Mouse (Mus musculus) liver, adult (tissue): Measurements from ENCODE around the gene Zc3hc1.
A peak's percentile ranks its signal among the peaks of the same experiment; 100 is the strongest.

Experiments used
- GATA4 ChIP-seq: IDR thresholded peaks from 2 replicates; pipeline ENCODE4 v1.6.1; 2014; ENCODE audit warnings: mild to moderate bottlenecking, low read length; ENCODE audit not compliant: insufficient replicate concordance

The Zc3hc1 gene

DNA sequence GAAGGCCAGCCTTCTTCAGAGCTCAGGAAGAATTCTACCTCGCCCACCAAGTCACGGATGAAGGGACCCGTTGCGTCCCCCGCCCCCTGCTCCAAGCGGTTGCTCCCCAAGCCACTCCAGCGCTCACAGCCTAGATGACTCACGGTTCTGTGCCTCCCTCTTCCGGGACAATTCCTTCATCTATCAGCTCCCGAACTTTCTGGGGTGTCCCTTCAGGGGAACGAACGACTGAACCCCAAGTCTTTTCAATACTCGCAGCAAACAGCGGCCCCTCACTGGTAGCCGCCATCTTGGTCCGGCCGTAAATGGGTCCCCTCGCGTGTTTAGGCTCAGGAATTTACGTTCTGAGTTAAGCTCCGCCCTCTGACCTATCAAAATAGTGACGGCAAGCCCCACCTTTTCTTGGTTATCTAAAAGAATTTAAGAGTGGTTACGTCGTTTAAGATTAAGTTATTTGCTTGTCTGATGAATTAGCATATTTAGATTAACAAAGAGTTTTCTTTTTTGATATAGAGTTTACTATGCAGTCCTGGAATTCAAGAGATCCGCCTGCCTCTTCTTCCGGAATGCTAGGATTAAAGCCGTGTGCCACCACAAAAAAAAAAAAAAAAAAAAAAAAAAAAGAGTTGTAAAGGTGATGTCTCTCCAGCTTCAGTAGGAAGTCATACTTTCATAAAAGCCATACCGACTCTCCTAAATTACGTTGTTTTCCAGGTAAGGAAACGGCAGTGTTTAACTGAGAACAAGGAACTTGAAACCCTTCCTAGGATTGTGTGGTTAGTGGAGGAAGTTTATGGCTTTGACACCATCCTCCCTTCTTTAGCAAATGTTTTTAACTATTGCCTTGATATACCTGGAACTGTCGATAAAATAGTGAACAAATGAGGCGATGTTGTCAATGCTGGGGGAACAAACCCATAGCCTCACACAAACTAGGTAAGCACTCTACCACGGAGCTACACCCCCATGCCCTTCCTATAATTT is at the start of gene Zc3hc1:
Zc3hc1 (minus strand) TSS at position 315 of the 984 bp plus-strand sequence.
- TF ChIP-seq GATA4 = no peak; the same call in 1 of the 2 replicates

DNA sequence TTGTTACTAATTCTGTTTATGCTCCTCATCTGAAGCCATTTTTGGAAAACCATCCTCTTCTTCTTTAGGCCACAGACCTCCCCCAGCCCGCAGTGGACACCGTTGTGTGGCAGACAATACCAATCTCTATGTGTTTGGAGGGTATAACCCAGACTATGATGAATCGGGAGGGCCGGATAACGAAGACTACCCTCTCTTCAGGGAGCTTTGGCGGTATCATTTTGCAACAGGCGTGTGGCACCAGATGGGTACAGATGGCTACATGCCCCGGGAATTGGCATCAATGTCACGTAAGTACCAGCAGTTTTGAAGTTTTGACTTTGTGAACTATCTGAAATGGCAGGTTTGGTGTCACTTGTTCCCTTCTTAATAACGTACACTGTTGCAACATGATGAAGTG is 48.7 kb upstream of the Zc3hc1 start:
- no peak for TF ChIP-seq GATA4

DNA sequence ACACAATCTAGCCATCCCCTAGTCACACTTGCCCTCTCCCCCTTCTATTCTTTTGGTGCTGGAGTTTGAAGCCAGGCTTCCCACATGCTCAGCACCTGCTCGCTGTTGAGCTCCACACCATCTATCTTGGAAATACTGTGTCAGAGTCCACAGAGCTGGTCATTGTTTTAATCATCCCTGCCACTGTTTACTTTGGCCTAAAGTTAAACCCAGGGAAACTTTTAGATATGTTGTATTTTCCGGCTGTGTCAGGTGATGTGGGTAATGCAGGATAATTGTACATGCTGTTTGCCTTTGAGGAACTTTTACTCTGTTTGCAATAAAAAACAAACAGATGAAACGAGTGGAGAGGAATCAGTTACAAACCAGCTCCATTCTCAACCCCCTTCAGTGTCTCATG is 46.2 kb upstream of the Zc3hc1 start:
- TF ChIP-seq GATA4 = no peak

DNA sequence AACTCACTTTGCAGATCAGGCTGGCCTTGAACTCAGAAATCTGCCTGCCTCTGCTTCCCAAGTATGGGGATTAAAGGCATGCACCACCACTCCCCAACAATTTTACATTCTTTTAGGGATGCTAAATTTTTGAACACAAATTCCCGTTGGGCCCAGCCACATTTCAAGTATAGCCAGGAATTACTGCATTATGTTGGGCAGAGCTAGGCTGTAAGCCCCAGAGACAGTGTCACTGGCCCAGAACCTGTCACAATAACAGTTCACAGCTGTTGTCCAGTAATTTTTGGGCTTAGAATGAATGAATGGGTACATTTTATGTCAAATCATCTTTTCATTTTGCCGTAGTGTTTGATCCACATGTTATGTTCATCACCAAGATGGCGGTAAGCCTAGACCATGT is 45.6 kb upstream of the Zc3hc1 start:
- no peak for TF ChIP-seq GATA4

DNA sequence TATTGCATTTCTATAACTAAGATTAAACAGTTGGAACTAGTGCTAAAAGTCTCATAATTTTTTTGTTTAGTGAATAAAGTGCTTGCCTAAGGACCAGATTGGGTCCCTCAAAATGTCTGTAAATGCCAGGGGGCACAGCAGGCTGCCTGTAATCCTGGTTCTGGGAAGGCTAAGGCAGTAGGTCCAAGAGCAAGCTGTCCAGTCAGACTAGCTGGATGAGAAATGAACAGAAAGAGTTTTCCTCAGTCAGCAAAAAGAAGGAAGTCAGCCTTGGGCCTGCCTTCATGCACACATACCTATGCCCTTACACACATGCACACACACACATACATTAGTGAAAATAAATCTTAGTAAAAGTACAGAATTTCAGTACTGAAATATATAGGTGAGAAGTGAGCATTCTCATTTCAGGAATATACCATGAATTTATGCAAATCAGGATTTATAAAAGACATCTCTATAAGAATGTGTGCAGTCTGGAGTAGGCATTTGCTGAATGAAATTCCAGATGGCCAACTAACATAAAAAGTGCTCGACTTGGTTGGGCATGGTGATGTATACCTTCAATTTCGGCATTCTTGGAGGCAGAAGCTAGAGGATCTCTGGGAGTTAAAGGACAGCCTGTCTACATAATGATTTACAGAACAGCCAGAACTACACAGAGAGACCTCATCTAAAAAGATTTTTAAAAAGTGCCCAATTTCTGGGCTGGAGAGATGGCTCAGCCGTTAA is 41.8 kb upstream of the Zc3hc1 start:
- no peak for TF ChIP-seq GATA4

DNA sequence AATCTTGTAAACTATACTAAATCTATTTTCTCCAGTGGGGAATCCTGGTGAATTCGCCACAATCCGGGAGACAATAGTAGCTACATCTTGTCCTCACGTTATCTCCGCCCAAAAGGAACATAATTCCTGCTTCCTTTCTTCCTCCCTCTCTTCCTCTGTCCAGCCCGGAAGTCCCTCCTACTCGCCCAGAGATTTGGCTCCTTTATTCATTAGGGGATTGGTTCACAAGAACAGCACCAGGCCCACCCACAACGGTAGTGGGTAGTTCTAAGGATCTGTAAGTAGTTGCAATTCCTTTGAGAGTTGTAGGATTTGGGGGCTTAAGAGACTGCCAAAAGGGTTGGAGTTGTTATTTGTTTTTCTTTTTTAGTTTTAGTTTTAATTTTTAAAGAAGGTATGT is 26.0 kb upstream of the Zc3hc1 start:
- no peak for TF ChIP-seq GATA4

DNA sequence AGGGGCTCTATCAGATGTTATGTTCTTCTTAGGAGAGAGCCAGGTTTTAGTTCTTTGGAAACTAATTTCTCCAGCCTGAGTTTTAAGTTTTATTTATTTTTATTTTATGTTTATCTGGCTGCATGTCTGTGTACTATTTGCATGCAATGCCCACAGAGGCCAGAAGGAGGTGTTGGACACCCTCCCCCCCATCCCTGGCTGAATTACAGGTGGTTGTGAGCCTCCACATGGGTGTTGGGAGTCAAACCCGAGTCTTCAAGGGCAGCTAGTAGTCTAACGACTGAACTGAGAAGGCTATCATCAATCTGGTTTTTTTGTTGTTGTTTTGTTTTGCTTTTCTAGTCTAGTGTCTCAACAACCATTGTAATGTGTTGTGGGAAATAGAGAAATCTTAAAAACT is 25.3 kb upstream of the Zc3hc1 start:
- no peak for TF ChIP-seq GATA4

DNA sequence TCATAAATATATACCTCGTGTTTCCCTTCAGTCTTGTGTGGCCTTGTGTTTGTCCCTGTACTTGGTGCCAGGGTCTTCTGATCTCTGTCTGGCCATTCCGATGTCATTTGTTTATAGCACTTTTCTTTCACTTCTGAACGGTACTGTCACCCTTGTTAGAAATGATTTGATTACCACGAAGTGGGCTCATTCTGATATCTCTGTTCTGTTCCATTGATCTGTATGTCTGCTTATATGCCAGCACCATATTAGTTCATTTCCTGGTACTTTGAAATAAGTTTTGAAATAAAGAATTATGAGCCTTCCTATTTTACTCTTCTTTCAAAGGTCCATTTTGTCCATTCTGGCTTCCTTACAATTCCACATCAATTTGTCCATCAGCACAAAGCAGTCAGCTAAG is 20.5 kb upstream of the Zc3hc1 start:
- no peak for TF ChIP-seq GATA4

DNA sequence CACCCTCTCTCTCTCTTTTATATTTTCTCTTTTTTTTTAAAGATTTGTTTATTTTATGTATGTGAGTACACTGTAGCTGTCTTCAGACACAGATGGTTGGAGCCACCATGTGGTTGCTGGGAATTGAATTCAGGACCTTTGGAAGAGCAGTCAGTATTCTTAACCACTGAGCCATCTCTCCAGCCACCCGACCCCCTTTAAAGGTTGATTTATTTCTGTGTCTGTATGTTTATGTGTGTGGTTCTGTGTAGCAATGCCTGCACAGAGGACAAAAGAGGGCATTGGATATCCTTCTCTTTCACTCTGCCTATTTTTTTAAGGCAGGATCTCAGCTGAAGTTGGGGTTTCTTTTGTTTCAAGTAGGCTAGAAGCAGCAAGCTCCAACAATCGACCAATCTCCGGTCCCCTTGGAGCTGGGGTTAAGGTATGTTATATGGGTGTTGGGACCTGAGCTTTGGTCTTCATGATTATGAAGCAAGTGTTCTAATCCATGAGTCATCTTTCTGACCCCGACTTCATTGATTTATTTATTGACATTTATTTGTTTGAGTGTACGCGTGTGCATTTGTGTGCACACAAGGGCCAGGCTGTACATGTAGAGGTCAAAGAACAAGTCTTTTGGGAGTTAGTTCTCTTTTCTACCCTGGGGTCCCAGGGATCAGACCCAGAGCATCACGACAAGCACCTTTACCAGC is 18.7 kb upstream of the Zc3hc1 start:
- TF ChIP-seq GATA4 = no peak

DNA sequence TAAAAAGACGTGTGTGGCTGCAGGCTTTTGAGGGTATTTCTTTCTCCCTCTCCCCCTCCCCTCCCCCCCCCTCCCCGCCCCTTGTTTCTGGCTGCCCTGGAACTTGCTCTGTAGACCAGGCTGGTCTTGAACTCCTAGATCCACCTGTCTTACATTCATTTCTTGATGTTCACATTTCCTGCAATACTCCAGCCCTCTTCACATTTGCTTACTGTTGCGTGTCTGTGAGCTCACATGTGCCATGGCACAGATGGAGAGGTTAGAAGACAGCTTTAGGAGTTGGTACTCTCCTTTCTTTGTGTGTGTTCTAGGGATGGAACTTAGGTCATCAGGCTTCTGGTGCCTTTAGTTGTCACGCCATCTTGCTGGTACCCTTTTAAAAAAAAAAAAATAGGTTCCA is 17.4 kb upstream of the Zc3hc1 start:
- no peak for TF ChIP-seq GATA4

DNA sequence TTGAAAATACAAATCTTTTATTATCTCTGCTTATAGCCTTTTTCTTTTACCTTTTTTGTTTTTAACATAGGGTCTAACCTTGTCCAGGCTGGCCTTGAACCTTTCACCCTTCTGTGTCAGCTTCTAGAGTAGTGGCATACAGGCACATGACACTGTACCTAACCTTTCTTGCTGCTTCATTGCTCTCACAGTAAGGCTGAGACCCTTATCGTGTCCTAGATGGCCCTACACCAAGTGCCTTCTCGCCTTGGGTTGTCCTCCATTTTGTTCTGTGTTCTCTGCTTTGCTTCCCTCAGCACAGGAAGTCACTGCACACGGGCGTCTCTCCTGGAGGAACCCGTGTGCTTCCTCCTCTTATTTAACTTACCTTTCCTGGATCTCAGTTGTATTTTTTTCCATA is 13.8 kb upstream of the Zc3hc1 start:
- TF ChIP-seq GATA4 = no peak

DNA sequence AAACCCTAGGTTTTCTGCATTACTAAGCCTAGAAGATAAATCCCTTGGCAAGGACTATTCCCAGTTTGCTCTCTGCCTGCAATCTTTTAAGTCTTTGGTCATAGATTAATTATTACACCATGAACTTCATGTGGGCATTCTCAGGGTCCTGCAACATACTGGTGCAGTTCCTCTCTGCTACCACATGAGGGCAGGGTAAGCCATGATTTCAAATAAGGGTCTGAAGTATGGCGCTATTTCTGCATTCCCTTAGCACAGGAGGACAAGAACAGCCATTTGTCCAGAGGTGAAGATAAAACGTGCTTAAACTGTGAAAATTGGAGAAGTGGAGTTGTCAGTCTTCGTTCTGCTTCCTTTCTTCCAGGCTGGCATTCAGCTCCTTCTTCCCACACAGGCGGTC is 12.6 kb upstream of the Zc3hc1 start:
- no peak for TF ChIP-seq GATA4

DNA sequence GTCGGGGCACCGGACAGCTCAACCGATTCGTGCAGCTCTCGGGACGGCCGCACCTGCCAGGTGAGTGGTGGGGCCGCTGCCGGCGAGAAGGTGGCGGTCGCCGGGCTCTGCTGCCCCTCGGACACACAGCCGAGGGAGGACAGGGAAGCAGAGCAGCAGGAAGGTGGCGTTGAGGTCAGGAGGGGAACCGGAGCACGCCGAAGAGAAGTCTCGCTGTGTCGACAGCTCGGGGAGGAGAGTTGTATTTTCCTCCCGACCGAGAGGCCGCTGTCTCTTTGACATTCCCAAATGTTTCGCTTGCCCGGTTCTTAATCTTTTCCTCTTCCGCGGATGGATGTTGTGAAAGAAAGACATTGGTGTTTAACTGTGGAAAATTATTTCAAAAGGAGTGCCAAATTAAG is 11.3 kb upstream of the Zc3hc1 start:
- no peak for TF ChIP-seq GATA4

DNA sequence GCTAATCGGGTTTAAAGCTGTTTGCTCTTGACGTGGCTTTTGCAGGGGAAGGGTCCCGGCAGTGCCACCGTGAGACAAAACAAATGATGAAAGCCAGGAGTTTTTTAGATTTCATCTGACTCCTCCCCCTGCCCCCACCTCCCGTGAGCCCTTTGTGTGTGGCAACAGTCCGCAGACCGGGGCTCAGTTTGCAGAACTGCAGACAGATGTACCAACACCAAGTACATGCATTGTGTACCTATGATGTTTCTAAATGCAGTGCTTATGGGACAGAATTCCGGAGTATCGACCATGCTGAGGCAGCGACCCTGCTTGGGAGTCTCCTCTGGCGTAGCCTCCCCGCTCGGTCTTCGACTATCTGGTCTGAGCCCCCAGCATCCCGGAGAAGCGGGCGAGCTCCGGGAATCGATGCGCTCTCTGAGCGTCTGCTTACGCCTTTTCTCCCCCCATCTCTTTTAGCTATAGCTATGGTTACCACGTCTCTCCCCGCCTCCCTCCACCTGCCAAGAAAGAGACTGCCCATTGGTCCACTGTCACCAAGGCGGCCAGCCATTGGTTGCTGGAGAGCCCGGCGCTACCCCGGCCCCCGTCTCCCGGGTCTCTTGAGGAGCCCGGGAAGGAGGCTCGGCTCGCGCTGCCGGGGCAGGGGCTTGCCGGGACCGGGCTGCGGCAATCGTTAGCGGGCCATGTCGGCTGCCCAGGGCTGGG is 10.6 kb upstream of the Zc3hc1 start, which contains the start of gene Klhdc10:
Klhdc10 (plus strand) TSS at position 561 of the 708 bp plus-strand sequence.
- peak; percentile 32; the same call in 1 of the 2 replicates for TF ChIP-seq GATA4

DNA sequence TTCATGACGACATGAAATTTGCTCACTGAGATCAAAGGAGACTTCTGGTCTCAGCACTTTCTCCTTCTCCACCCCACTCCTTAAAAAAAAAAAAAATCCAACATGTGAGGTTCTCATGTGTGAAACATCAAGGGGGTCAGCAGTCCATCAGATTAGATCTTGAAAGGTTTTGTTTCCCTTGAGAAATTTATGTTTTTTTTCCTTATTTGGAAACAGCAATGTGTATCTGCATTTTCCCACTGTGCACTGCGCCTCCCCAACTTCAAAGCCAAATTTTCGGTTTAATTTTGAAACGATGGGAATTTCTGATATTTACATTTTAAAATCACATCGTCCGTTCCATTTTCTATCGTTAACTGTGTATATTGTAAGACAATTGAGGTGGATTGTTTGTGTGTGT is 9.9 kb upstream of the Zc3hc1 start:
- no peak for TF ChIP-seq GATA4

DNA sequence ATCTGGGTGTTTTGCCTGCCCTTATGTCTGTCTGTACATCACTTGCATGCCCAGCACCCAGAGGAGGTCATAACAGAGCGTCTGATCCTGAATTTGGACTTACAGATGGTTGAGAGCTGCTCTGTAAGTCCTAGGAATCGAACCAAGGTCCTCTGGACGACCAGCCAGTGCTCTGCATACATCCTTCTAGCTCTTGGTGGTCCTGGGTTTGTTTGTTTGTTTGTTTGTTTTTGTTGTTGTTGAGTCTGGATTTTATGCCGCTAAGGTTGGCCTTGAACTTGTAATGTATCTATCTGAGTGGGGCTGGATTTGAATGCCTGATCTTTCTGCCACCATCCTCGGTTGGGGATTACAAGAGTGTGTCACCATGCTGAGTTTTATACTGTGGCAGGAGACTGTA is 9.3 kb upstream of the Zc3hc1 start:
- no peak for TF ChIP-seq GATA4
